Mouse (Mus musculus): ENCODE results near the gene Ffar3. TPM values are rescaled to one million over a fixed set of nuclear protein-coding genes. Genes with fewer than 3 reads are reported as not detected.

Gene Ffar3
- polyA plus RNA-seq, 1 experiment: not detected

GRCm38 (mm10) chr7:30820854-30821445 is 35.0 kb downstream of the Ffar3 start:
- Histone ChIP-seq H3K27me3 (ENCODE audit: control insufficient read depth, insufficient read depth, low read length, poor library complexity, severe bottlenecking) (no peaks in the 10 kb centered on the region), H3K27ac (ENCODE audit: insufficient read depth, low read length) (no peak overlapping the region), H3K36me3 (ENCODE audit: control insufficient read depth, insufficient read depth, low read length, poor library complexity, severe bottlenecking) (no peaks in the 10 kb centered on the region), H3K4me3 (ENCODE audit: low read depth, low read length) (no peak overlapping the region), H3K4me1 (ENCODE audit: control insufficient read depth, insufficient read depth, low read length) (no peaks in the 10 kb centered on the region), H3K9me3 (replicated peaks; ENCODE audit: control insufficient read depth, insufficient read depth, low read length, poor library complexity, severe bottlenecking) (no peaks in the 10 kb centered on the region), H3K9ac (ENCODE audit: low read depth, poor library complexity, severe bottlenecking) (no peak overlapping the region)
- TF ChIP-seq EP300 (IDR thresholded peaks at IDR 0.05; ENCODE audit: insufficient read depth, low read depth, low read length): no peak
- TF ChIP-seq POLR2A (IDR thresholded peaks at IDR 0.05; ENCODE audit: insufficient read depth, low read length): no peak
- no peak for TF ChIP-seq CTCF (IDR thresholded peaks at IDR 0.05; ENCODE audit: low read depth, low read length)

GRCm38 (mm10) chr7:30820131-30820530 is 35.8 kb downstream of the Ffar3 start:
- H3K9me3 ChIP-seq (replicated peaks; ENCODE audit: control insufficient read depth, insufficient read depth, low read length, poor library complexity, severe bottlenecking): no peaks in the 10 kb centered on the region
- H3K4me1 ChIP-seq (ENCODE audit: control insufficient read depth, insufficient read depth, low read length): no peaks in the 10 kb centered on the region
- no peak overlapping the region for H3K4me3 ChIP-seq (ENCODE audit: low read depth, low read length)

GRCm38 (mm10) chr7:30812291-30812807 is 43.6 kb downstream of the Ffar3 start:
- H3K4me3 ChIP-seq (ENCODE audit: low read depth, low read length): no peak overlapping the region
- H3K36me3 ChIP-seq (ENCODE audit: control insufficient read depth, insufficient read depth, low read length, poor library complexity, severe bottlenecking): no peaks in the 10 kb centered on the region
- no peaks in the 10 kb centered on the region for H3K9me3 ChIP-seq (replicated peaks; ENCODE audit: control insufficient read depth, insufficient read depth, low read length, poor library complexity, severe bottlenecking)
- H3K27me3 ChIP-seq (ENCODE audit: control insufficient read depth, insufficient read depth, low read length, poor library complexity, severe bottlenecking): no peaks in the 10 kb centered on the region
- TF ChIP-seq CTCF (IDR thresholded peaks at IDR 0.05; ENCODE audit: low read depth, low read length) (no peak), EP300 (IDR thresholded peaks at IDR 0.05; ENCODE audit: insufficient read depth, low read depth, low read length) (no peak), POLR2A (IDR thresholded peaks at IDR 0.05; ENCODE audit: insufficient read depth, low read length) (no peak)
- no peak overlapping the region for H3K9ac ChIP-seq (ENCODE audit: low read depth, poor library complexity, severe bottlenecking)
- H3K27ac ChIP-seq (ENCODE audit: insufficient read depth, low read length): no peak overlapping the region
- no peaks in the 10 kb centered on the region for H3K4me1 ChIP-seq (ENCODE audit: control insufficient read depth, insufficient read depth, low read length)

More at GRCm38 (mm10) chr7:30820131-30820530, 35.8 kb downstream of the Ffar3 start:
- Histone ChIP-seq H3K27me3 (ENCODE audit: control insufficient read depth, insufficient read depth, low read length, poor library complexity, severe bottlenecking) (no peaks in the 10 kb centered on the region), H3K36me3 (ENCODE audit: control insufficient read depth, insufficient read depth, low read length, poor library complexity, severe bottlenecking) (no peaks in the 10 kb centered on the region), H3K9ac (ENCODE audit: low read depth, poor library complexity, severe bottlenecking) (no peak overlapping the region), H3K27ac (ENCODE audit: insufficient read depth, low read length) (no peak overlapping the region)
- TF ChIP-seq POLR2A (IDR thresholded peaks at IDR 0.05; ENCODE audit: insufficient read depth, low read length) (no peak), EP300 (IDR thresholded peaks at IDR 0.05; ENCODE audit: insufficient read depth, low read depth, low read length) (no peak), CTCF (IDR thresholded peaks at IDR 0.05; ENCODE audit: low read depth, low read length) (no peak)

- Histone ChIP-seq H3K27ac (ENCODE audit: insufficient read depth, low read length) (no peak overlapping the region), H3K4me1 (ENCODE audit: control insufficient read depth, insufficient read depth, low read length) (no peaks in the 10 kb centered on the region), H3K9me3 (replicated peaks; ENCODE audit: control insufficient read depth, insufficient read depth, low read length, poor library complexity, severe bottlenecking) (no peaks in the 10 kb centered on the region), H3K36me3 (ENCODE audit: control insufficient read depth, insufficient read depth, low read length, poor library complexity, severe bottlenecking) (no peaks in the 10 kb centered on the region), H3K4me3 (ENCODE audit: low read depth, low read length) (no peak overlapping the region), H3K9ac (ENCODE audit: low read depth, poor library complexity, severe bottlenecking) (no peak overlapping the region), H3K27me3 (ENCODE audit: control insufficient read depth, insufficient read depth, low read length, poor library complexity, severe bottlenecking) (no peaks in the 10 kb centered on the region)
- no peak for TF ChIP-seq EP300 (IDR thresholded peaks at IDR 0.05; ENCODE audit: insufficient read depth, low read depth, low read length)
- no peak for TF ChIP-seq POLR2A (IDR thresholded peaks at IDR 0.05; ENCODE audit: insufficient read depth, low read length)
- no peak for TF ChIP-seq CTCF (IDR thresholded peaks at IDR 0.05; ENCODE audit: low read depth, low read length)
Measured at GRCm38 (mm10) chr7:30811757-30812290, 44.2 kb downstream of the Ffar3 start.

- Histone ChIP-seq H3K36me3 (ENCODE audit: control insufficient read depth, insufficient read depth, low read length, poor library complexity, severe bottlenecking) (no peaks in the 10 kb centered on the region), H3K27ac (ENCODE audit: insufficient read depth, low read length) (no peak overlapping the region), H3K4me3 (ENCODE audit: low read depth, low read length) (peak overlapping the region; percentile 10; the same call in 1 of the 2 replicates), H3K27me3 (ENCODE audit: control insufficient read depth, insufficient read depth, low read length, poor library complexity, severe bottlenecking) (no peaks in the 10 kb centered on the region), H3K9ac (ENCODE audit: low read depth, poor library complexity, severe bottlenecking) (peak overlapping the region; percentile 9; the same call in 1 of the 2 replicates), H3K9me3 (replicated peaks; ENCODE audit: control insufficient read depth, insufficient read depth, low read length, poor library complexity, severe bottlenecking) (no peaks in the 10 kb centered on the region), H3K4me1 (ENCODE audit: control insufficient read depth, insufficient read depth, low read length) (no peaks in the 10 kb centered on the region)
- TF ChIP-seq POLR2A (IDR thresholded peaks at IDR 0.05; ENCODE audit: insufficient read depth, low read length): no peak
- peak; percentile 68 for TF ChIP-seq CTCF (IDR thresholded peaks at IDR 0.05; ENCODE audit: low read depth, low read length)
- no peak for TF ChIP-seq EP300 (IDR thresholded peaks at IDR 0.05; ENCODE audit: insufficient read depth, low read depth, low read length)
Measured at GRCm38 (mm10) chr7:30810319-30810718, 45.7 kb downstream of the Ffar3 start.

GRCm38 (mm10) chr7:30805924-30806323 is 50.1 kb downstream of the Ffar3 start:
- H3K9ac ChIP-seq (ENCODE audit: low read depth, poor library complexity, severe bottlenecking): no peak overlapping the region
- no peaks in the 10 kb centered on the region for H3K4me1 ChIP-seq (ENCODE audit: control insufficient read depth, insufficient read depth, low read length)
- TF ChIP-seq CTCF (IDR thresholded peaks at IDR 0.05; ENCODE audit: low read depth, low read length): peak; percentile 88
- TF ChIP-seq POLR2A (IDR thresholded peaks at IDR 0.05; ENCODE audit: insufficient read depth, low read length): no peak
- no peak for TF ChIP-seq EP300 (IDR thresholded peaks at IDR 0.05; ENCODE audit: insufficient read depth, low read depth, low read length)
- H3K36me3 ChIP-seq (ENCODE audit: control insufficient read depth, insufficient read depth, low read length, poor library complexity, severe bottlenecking): no peaks in the 10 kb centered on the region
- H3K27me3 ChIP-seq (ENCODE audit: control insufficient read depth, insufficient read depth, low read length, poor library complexity, severe bottlenecking): no peaks in the 10 kb centered on the region
- H3K9me3 ChIP-seq (replicated peaks; ENCODE audit: control insufficient read depth, insufficient read depth, low read length, poor library complexity, severe bottlenecking): no peaks in the 10 kb centered on the region
- no peak overlapping the region for H3K27ac ChIP-seq (ENCODE audit: insufficient read depth, low read length)
- H3K4me3 ChIP-seq (ENCODE audit: low read depth, low read length): no peak overlapping the region

Other genes starting within 250 kb of the Ffar3 start
- 2.5 and 2.8 TPM in 2 replicates for gene Upk1a, start 243.3 kb downstream of the Ffar3 start, polyA plus RNA-seq (2011; ENCODE audit: insufficient read depth, insufficient read length, low read depth, missing spikeins)
- gene Cox6b1, start 230.0 kb downstream of the Ffar3 start, polyA plus RNA-seq (2011; ENCODE audit: insufficient read depth, insufficient read length, low read depth, missing spikeins): 540 and 569 TPM in 2 replicates
- 2.8 and 3.3 TPM in 2 replicates for gene Etv2, start 220.3 kb downstream of the Ffar3 start, polyA plus RNA-seq (2011; ENCODE audit: insufficient read depth, insufficient read length, low read depth, missing spikeins)
- 42.3 and 47.0 TPM in 2 replicates for gene Rbm42, start 205.9 kb downstream of the Ffar3 start, polyA plus RNA-seq (2011; ENCODE audit: insufficient read depth, insufficient read length, low read depth, missing spikeins)
- gene Haus5, start 191.2 kb downstream of the Ffar3 start, polyA plus RNA-seq (2011; ENCODE audit: insufficient read depth, insufficient read length, low read depth, missing spikeins): 16.9 and 17.8 TPM in 2 replicates
- not detected in 2 replicates for gene Pmis2, start 184.6 kb downstream of the Ffar3 start, polyA plus RNA-seq (2011; ENCODE audit: insufficient read depth, insufficient read length, low read depth, missing spikeins)
- gene 2200002J24Rik, start 157.3 kb downstream of the Ffar3 start, polyA plus RNA-seq (2011; ENCODE audit: insufficient read depth, insufficient read length, low read depth, missing spikeins): not detected in 2 replicates
- gene Atp4a, start 144.0 kb downstream of the Ffar3 start, polyA plus RNA-seq (2011; ENCODE audit: insufficient read depth, insufficient read length, low read depth, missing spikeins): 1.4 and 1.6 TPM in 2 replicates
- gene Tmem147, start 126.6 kb downstream of the Ffar3 start, polyA plus RNA-seq (2011; ENCODE audit: insufficient read depth, insufficient read length, low read depth, missing spikeins): 66.7 and 75.8 TPM in 2 replicates
- gene Gapdhs, start 112.5 kb downstream of the Ffar3 start, polyA plus RNA-seq (2011; ENCODE audit: insufficient read depth, insufficient read length, low read depth, missing spikeins): not detected in 2 replicates
- gene Sbsn, start 104.7 kb downstream of the Ffar3 start, polyA plus RNA-seq (2011; ENCODE audit: insufficient read depth, insufficient read length, low read depth, missing spikeins): 12.4 and 14.6 TPM in 2 replicates
- 0.70 and 0.99 TPM in 2 replicates for gene Dmkn, start 92.4 kb downstream of the Ffar3 start, polyA plus RNA-seq (2011; ENCODE audit: insufficient read depth, insufficient read length, low read depth, missing spikeins)
- gene Krtdap, start 68.3 kb downstream of the Ffar3 start, polyA plus RNA-seq (2011; ENCODE audit: insufficient read depth, insufficient read length, low read depth, missing spikeins): 5.0 and 9.1 TPM in 2 replicates
- not detected in 2 replicates for gene Ffar2, start 32.4 kb downstream of the Ffar3 start, polyA plus RNA-seq (2011; ENCODE audit: insufficient read depth, insufficient read length, low read depth, missing spikeins)
- gene Ffar1, start 5.4 kb upstream of the Ffar3 start, polyA plus RNA-seq (2011; ENCODE audit: insufficient read depth, insufficient read length, low read depth, missing spikeins): not detected in 2 replicates
- not detected in 2 replicates for gene Cd22, start 24.2 kb upstream of the Ffar3 start, polyA plus RNA-seq (2011; ENCODE audit: insufficient read depth, insufficient read length, low read depth, missing spikeins)
- 0.85 TPM in 1 of 2 replicates, not detected in the other for gene Mag, start 58.7 kb upstream of the Ffar3 start, polyA plus RNA-seq (2011; ENCODE audit: insufficient read depth, insufficient read length, low read depth, missing spikeins)
- not detected in 2 replicates for gene Hamp2, start 68.5 kb upstream of the Ffar3 start, polyA plus RNA-seq (2011; ENCODE audit: insufficient read depth, insufficient read length, low read depth, missing spikeins)
- not detected in 2 replicates for gene Hamp, start 87.9 kb upstream of the Ffar3 start, polyA plus RNA-seq (2011; ENCODE audit: insufficient read depth, insufficient read length, low read depth, missing spikeins)
- 62.7 and 71.4 TPM in 2 replicates for gene Usf2, start 100.6 kb upstream of the Ffar3 start, polyA plus RNA-seq (2011; ENCODE audit: insufficient read depth, insufficient read length, low read depth, missing spikeins)
- gene Lsr, start 117.3 kb upstream of the Ffar3 start, polyA plus RNA-seq (2011; ENCODE audit: insufficient read depth, insufficient read length, low read depth, missing spikeins): 39.1 and 42.9 TPM in 2 replicates
- gene Fam187b, start 117.6 kb upstream of the Ffar3 start, polyA plus RNA-seq (2011; ENCODE audit: insufficient read depth, insufficient read length, low read depth, missing spikeins): 3.4 and 3.5 TPM in 2 replicates
- gene Fxyd5, start 186.3 kb upstream of the Ffar3 start, polyA plus RNA-seq (2011; ENCODE audit: insufficient read depth, insufficient read length, low read depth, missing spikeins): 4.9 and 6.0 TPM in 2 replicates
- gene Fxyd7, start 195.3 kb upstream of the Ffar3 start, polyA plus RNA-seq (2011; ENCODE audit: insufficient read depth, insufficient read length, low read depth, missing spikeins): not detected in 2 replicates
- gene Fxyd1, start 201.0 kb upstream of the Ffar3 start, polyA plus RNA-seq (2011; ENCODE audit: insufficient read depth, insufficient read length, low read depth, missing spikeins): 2.1 TPM in 2 replicates
- gene Lgi4, start 203.2 kb upstream of the Ffar3 start, polyA plus RNA-seq (2011; ENCODE audit: insufficient read depth, insufficient read length, low read depth, missing spikeins): 0.88 TPM in 1 of 2 replicates, not detected in the other
- gene Fxyd3, start 220.5 kb upstream of the Ffar3 start, polyA plus RNA-seq (2011; ENCODE audit: insufficient read depth, insufficient read length, low read depth, missing spikeins): 1.9 TPM in 1 of 2 replicates, not detected in the other

Data from ES-Bruce4 (cell line).